Mouse (Mus musculus) liver, postnatal 0 days (tissue): Measurements from ENCODE around the gene Thsd4.

Experiments
- CTCF ChIP-seq: sonication (generic); IDR thresholded peaks from 2 replicates; pipeline ENCODE4 v1.5.1; 2016; ENCODE audit warnings: antibody characterized with exemption, low read depth
- EP300 ChIP-seq: IDR thresholded peaks from 2 replicates; pipeline ENCODE4 v1.6.1; 2016; ENCODE audit warnings: antibody characterized with exemption, low read depth, mild to moderate bottlenecking

GRCm38 (mm10) chr9:60460010-60460982 is 61.5 kb downstream of the Thsd4 start:
- TF ChIP-seq CTCF (no peak), EP300 (no peak)
